Mouse (Mus musculus): Measurements from ENCODE around the gene Hes1.
A peak's percentile ranks its signal among the peaks of the same experiment; 100 is the strongest.

Hes1 gene

DNA sequence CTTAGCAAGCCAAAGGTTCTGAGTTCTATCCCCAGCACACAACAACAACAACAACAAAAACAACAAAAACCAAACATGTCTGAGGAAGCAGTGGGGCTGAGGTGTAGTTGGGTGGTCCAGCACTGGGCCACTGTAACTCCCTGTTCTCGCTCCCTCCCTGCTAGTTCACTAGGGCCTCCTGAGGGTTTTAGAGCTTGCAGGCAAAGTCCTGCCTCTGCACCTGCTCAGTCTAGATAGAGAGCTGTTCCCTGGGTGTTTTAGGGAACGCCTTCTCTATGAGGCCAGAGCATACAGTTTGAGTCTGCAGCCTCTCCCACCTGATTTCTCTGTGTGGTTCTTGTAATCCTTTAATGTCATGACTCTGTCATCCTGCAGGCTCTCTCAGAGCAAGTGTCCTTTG lies 11.9 kb upstream of the Hes1 start:
- no peak for DNase-seq

DNA sequence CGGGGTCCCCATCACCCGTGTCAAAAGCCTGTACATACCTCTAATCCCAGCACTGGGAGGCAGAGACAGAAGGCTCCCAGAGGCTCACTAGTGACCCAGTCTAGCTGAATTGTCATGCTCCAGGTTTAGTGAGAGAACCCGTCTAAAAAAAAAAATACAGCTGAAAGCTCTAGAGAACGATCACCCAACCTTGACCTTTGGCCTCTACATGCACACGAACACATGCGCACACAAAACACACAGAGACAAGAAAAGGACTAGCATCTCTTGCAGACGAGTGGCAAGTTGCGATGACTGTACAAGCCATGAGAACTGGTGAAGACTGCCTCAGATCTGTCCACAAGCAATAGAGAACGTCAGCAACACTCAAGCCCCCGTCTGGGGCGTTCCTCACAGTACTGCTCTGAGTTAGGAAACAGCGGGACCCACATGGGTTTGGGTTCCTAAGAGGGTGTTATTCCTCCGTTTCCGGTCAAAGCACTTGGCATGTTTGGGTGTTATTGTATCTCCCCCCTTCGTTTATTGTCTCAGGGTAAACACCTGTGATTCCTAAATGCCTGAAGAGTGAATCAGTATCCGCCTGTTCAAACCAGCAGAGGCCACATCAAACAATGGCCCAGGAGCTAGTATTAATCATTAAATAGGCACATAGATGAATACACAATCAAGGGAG lies 11.2 kb upstream of the Hes1 start:
- no peak for DNase-seq

GRCm38 (mm10) chr16:30054541-30054940 lies 9.6 kb upstream of the Hes1 start:
- DNase-seq: no peak

DNA sequence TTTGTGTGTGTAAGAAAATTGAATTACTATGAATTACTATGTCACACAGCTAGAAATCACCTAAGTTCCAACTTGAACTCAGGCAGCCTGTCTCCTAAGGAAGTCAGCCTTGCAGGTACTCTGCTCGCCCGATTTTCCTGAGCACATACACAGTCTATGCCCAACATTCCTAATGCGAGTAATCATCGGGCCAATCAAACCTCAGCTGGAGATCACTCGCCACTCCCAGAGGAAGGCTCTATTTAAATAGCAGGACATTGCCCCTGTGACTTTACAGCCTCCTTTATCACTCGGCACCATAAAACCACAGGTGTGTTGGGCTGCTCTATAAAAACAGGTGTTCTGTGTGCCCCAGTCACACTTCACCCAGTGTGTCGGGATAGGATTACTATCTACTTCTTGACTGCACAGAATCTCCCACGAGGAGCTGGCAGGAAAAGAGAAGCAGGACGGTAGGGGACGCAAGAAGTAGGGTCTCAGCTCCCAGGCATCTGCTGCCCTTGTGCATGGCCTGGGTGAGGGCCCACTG lies 8.8 kb upstream of the Hes1 start:
- DNase-seq: no peak

- DNase-seq: no peak
Measured at GRCm38 (mm10) chr16:30055927-30056326, 8.3 kb upstream of the Hes1 start.

- DNase-seq: no peak
Measured at GRCm38 (mm10) chr16:30056906-30057305, 7.3 kb upstream of the Hes1 start.

GRCm38 (mm10) chr16:30058974-30059717 lies 5.0 kb upstream of the Hes1 start:
- no peak for DNase-seq

DNA sequence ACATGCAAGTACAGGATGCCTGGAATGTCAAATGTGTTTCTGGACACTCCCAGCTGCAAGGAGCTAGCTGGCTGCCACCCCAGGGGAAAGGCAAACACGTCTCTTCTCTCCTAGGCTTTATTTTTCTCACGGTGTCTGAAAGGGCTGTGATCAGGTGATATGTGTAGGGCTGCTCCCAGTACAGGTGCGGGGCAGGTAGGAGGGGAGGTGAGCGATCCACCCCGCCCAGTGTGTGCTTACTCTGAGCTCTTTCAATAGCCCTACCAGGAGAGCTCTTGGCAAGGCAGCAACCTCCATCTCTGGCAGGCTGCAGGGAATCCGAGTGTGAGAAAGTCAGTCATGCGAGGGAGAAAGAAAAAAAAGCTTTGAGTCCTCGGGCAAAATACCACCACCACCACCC lies 3.8 kb upstream of the Hes1 start:
- DNase-seq: no peak

GRCm38 (mm10) chr16:30062242-30063030 lies 1.7 kb upstream of the Hes1 start:
- DNase-seq: peak; percentile 6

DNA sequence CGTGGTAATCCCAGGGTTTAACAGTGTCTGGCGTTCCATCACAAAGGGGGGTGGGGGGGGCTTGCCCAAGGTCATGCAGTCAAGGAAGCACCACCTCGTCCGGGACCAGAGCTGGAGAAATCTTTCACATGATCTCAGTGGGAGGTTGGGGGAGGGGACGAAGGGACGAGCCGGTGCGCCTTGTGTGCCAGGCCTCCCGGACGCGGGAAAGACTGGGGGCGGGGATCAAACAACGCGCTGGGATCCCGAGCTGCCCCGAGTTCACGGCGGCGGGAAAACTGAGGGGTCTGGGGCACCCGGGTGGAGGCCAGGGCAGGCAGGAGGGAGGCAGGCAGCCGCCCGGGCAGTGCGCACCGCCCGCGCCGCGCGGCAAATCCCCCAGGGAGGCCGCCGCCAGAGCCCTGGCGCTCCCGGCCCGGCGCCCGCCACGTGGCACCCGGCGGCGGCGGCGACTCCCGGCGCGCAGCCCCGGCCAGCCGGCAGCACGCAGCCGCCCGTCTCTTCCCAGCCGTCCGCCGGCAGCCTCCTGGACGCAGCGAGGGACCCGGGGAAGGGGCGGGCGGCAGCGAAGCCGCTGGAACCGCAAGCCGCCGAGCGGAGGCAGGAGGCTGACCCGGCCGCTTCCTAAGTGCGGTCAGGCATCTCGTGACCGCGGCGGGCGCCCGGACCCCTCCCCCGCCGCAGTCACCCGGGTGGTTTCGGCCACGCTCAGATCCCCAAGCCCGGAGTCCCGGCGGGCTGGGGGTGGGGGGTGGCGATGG lies 883 bp upstream of the Hes1 start:
- DNase-seq: peak; percentile 25

DNA sequence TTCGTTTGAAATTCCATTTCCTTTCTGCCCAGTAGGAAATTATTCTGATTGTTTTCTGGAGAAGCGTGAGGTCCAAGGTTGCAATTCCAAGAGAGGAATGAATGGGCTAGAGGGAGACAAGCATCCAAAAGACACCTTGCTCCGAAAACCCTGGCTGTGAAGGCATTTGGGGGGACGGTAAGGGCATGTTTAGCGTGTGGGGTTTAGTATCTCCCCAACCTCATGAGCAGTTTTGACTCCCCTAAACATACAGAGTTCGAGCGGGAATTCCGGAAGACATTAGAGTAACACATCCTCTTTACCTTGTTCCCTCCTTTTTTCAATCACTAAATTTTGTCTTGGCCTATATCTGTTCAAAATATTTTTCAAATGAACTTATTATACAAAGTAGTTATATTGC lies 429 bp downstream of the Hes1 start:
- peak; percentile 13 for DNase-seq

DNA sequence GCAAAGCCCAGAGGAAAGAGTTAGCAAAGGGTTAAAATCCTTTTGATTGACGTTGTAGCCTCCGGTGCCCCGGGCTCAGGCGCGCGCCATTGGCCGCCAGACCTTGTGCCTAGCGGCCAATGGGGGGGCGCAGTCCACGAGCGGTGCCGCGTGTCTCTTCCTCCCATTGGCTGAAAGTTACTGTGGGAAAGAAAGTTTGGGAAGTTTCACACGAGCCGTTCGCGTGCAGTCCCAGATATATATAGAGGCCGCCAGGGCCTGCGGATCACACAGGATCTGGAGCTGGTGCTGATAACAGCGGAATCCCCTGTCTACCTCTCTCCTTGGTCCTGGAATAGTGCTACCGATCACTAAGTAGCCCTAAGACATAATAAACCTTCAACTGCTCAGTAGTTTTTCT lies 893 bp downstream of the Hes1 start:
- DNase-seq: peak; percentile 52

DNA sequence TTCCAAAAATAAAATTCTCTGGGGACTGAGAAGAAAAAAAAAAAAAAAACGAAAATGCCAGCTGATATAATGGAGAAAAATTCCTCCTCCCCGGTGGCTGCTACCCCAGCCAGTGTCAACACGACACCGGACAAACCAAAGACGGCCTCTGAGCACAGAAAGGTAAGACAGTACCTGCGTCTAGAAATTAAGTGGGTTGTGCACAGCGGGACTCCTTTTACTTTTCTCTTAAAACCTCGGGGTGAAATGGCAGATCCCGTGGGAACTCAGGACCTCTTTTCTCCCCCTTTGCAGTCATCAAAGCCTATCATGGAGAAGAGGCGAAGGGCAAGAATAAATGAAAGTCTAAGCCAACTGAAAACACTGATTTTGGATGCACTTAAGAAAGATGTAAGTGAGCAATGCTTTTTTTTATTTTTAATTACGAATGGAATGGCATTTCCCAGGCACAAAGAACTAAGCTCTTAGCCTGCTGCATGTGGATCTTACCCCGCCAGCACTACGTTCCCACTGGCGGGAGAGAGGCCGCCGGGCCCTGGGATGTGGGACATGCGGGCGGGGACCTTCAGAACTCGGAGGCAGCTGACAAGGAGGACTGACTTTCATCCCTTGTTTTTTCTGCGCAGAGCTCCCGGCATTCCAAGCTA lies 1.5 kb downstream of the Hes1 start:
- DNase-seq: no peak

DNA sequence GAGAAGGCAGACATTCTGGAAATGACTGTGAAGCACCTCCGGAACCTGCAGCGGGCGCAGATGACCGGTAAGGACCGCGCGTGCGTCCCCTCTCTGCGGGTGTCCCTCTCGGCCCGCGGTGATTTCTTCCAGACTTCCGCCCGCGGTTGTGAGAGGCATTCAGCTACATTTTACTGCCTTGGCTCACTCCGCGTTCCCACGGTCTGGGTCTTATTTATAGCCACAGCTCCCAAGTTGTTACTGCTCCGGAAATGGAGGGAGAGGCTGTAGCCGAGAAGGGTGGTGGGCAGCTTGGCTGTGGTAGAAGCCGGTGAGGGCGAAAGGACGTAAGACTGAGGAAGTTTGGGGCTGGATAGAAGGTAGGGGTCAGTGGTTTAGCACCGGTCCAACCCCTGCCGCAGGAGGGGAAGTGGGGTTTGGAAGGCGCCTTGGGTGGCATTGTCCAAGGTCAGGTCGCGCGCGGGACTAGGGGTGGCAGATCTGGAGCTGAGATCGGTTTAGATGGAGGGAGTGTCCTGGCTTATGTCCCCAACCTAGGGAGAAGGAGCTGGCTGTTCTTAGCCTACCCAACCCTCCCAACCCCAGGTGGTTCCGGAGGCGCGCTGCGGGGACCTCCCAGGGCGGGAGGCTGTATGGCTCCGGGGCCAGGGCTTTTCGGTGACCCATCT lies 2.1 kb downstream of the Hes1 start:
- DNase-seq: peak; percentile 47

DNA sequence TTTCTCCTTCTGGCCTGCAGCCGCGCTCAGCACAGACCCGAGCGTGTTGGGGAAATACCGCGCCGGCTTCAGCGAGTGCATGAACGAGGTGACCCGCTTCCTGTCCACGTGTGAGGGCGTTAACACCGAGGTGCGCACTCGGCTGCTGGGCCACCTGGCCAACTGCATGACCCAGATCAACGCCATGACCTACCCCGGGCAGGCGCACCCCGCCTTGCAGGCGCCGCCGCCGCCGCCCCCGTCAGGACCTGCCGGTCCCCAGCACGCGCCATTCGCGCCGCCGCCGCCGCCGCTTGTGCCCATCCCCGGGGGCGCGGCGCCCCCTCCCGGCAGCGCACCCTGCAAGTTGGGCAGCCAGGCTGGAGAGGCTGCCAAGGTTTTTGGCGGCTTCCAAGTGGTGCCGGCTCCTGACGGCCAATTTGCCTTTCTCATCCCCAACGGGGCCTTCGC lies 2.7 kb downstream of the Hes1 start:
- peak; percentile 77 for DNase-seq

- DNase-seq: peak; percentile 14
Measured at GRCm38 (mm10) chr16:30068041-30069020, 4.1 kb downstream of the Hes1 start.

DNA sequence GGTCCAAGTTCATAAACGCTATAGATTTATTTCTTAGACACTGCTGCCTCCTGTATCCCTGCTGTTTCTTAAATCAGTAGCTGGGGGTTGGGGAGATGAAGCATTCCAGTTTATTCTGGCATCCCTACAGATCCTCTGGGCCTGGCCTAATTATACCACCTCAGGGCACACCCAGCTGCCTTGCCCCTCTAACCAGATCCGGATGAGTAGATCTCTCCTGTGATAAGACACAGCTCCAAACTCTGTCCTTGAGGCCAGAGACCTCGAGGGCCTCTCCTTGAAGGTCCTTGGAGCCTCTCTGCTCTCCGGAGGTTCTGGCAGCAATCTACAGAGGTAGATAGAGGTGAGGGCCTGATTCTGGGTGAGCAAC lies 5.4 kb downstream of the Hes1 start:
- no peak for DNase-seq

DNA sequence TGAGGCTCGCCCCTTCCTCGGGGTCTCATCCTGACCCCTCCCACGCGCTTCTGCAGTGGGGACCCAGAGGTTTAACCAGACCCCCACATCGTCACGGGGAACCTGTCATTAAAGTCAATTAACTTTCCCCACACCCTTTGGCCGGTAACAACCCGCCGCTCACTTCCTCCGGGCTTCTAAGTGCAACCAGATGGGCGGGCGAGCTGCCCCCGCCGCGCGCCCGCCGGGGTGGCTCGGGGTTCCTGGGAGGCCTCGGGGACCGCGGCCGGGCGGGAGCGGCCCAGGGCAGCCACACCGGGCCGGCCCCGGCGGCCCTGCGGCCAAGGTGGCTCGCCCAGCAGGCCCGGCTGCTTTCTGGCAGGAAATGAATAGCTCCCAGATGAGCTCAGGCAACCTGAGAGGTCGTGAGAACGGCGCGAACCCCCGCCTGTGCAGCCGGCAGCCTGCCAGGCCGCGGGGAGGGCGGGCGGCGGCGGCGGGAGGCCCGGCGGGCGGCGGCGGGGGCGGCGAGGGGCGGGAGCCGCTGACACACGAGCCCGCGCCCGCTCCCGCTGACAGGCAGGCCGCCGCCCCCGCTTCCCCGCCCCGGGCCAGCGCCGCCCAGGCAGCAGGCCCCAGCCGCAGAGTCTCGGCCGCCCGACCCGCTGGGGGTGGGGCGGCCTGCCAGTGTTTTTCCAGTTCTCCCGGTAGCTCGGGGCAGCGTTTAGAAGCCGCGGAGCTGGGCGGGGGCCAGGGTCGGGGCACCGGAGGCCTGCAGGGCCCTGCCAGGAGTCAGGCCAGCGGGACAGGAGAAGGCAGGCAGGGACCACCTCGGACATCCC lies 6.0 kb downstream of the Hes1 start:
- peak; percentile 58 for DNase-seq

GRCm38 (mm10) chr16:30070771-30071191 lies 6.6 kb downstream of the Hes1 start:
- peak; percentile 39 for DNase-seq

Measured in cerebellum, adult 8-10 months (tissue).